Mouse (Mus musculus) CD4-positive helper T cell, adult 2 months (primary cell): ENCODE results near the gene Ace3.
"Not testable (repeated sequence)": the region's sequence is repeated elsewhere in the genome, so short reads cannot be mapped to it uniquely, and the experiment has no call there.

Experiments used
- DNase-seq: peaks from one replicate; pipeline ENCODE4 v3.0.0-alpha.2; 2012; ENCODE audit warnings: low read depth, missing footprints, low spot score

Ace3 gene

DNA sequence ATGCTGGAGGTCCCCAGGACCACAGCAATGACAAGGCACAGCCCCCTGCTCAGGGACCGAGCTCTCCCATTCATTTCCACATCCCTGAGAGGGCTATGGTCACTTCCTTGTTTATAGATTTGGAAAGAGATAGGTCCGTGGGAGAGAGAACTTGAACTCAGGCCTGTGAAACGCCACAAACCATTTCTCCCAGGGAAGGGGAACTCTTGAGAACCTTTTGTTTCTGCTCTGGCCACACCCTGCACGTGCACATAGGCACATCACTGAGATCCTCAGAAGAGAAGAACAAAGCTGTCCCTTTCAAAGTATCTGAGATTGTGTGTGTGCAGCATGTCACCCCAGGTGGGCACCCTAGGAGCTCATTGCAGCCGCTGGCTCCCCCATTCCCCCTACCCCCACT, 15.8 kb upstream of the Ace3 start:
- no peak for DNase-seq

DNA sequence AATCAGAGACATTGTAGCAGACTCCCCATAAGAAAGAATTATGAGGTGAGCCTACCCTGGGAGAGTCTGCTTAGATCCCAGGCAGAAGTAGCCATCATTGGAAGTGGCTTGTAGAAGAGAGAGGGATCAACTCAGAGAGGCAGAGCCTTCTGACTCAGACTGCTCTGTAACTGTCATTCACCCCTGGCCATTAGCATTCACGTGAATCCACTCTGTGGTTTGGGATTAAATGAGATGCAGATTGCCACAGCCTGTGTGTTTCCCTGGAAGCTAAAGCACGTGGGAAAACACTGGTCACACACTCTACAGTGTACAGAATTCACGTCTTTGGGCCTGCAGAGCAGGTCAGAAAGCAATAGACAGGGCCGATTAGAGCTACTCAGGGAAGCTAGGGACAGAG, 10.0 kb upstream of the Ace3 start:
- no peak for DNase-seq

DNA sequence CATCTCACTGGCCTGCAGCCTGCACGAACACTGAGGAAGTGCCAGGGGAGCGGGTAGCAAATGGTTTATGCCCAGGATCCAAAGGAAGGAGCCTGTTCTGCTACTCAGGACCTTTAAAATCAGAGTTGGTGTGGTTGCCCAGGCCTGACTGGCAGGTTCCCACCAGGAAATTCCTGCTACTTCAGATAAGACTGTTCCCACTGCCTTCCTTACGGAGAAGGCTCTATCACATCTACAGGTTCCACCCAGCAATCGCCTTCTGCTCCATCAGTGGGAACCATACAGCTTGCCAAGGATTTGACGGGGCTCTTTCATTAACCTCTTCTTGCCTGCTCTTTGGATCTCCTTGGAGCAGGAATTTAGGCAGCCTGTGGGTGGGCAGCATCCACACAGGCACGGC, 7.0 kb upstream of the Ace3 start:
- DNase-seq = no peak

GRCm38 (mm10) chr11:105989446-105989845, 5.0 kb upstream of the Ace3 start:
- no peak for DNase-seq

- DNase-seq = no peak
These were observed 4.2 kb upstream of the Ace3 start for GRCm38 (mm10) chr11:105990231-105990630.

GRCm38 (mm10) chr11:106000062-106000461, 5.6 kb downstream of the Ace3 start:
- no peak for DNase-seq

GRCm38 (mm10) chr11:106001718-106002117, 7.2 kb downstream of the Ace3 start:
- DNase-seq = peak; percentile 63

DNA sequence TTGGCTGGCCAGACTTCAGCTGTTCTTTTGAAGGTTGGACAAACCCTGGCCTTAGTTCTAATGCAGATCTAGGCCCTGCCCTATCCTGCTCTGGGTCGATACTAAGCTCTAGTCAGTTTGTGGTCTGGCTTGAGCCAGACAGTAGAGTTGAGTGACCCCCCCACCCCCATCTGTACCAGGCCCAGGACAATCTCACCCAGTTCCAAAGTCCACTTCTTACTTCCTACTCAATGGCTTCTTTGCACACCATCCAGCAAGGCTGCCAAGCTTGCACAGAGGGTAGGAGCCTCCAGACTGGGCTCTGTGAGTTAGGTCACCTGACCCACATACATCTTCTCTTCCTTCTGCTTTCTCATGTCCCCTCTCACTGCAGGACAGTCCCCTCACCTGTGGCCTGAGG, 10.1 kb downstream of the Ace3 start:
- DNase-seq = no peak

GRCm38 (mm10) chr11:106005970-106006369, 11.5 kb downstream of the Ace3 start:
- no peak for DNase-seq

DNA sequence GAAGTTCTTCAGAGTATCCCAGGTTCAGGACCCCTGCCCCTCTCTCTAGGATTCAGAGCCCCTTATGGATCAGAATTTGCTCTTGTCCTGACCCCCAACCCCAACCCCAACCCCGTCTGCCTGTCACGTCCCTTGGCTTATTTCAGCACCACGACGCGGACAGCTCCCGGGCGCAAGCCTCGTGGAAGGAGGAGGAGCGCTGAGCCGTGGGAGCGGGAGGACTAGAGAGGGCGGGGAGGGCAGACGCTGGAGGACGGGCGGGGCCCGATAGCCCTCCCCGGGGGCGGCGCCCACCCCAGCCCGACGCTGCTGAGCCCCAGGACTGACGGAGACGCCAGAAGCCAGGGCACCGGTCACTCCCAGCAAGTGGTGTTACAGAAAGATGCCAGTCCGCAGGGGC, 13.3 kb downstream of the Ace3 start, which contains the start of gene Kcnh6:
Gene Kcnh6, plus strand, starts transcription at position 304 of the 400 bp plus-strand sequence.
- peak; percentile 73 for DNase-seq

- DNase-seq = no peak
These were observed 18.2 kb downstream of the Ace3 start for GRCm38 (mm10) chr11:106012711-106013110.

- DNase-seq = no peak
These were observed 19.2 kb downstream of the Ace3 start for GRCm38 (mm10) chr11:106013556-106014225.

GRCm38 (mm10) chr11:106016440-106016839, 22.0 kb downstream of the Ace3 start:
- DNase-seq = no peak

DNA sequence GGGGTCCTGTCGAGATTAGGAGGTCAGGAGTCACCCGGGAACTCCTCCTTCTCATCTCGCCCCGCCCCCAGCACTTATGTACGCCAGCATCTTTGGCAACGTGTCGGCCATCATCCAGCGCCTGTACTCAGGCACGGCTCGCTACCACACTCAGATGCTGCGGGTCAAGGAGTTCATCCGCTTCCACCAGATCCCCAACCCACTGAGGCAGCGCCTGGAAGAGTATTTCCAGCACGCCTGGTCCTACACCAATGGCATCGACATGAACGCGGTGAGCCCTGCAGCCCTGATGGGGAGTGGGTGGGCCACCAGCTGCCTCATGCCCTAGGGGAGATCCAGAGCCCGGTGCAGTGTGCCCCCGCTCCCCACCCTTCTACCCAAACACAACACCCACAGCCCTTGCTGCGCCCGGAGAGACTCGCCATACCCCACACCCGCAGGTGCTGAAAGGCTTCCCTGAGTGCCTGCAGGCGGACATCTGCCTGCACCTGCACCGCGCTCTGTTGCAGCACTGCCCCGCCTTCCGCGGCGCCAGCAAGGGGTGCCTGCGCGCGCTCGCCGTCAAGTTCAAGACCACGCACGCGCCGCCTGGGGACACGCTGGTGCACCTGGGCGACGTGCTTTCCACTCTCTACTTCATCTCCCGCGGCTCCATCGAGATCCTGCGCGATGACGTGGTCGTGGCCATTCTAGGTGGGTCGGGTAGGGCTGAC, 25.7 kb downstream of the Ace3 start:
- peak; percentile 39 for DNase-seq

- no peak for DNase-seq
These were observed 31.3 kb downstream of the Ace3 start for GRCm38 (mm10) chr11:106025774-106026173.

GRCm38 (mm10) chr11:106026465-106027151, 32.1 kb downstream of the Ace3 start:
- DNase-seq = peak; percentile 84

- no peak for DNase-seq
These were observed 33.1 kb downstream of the Ace3 start for GRCm38 (mm10) chr11:106027607-106028006.

DNA sequence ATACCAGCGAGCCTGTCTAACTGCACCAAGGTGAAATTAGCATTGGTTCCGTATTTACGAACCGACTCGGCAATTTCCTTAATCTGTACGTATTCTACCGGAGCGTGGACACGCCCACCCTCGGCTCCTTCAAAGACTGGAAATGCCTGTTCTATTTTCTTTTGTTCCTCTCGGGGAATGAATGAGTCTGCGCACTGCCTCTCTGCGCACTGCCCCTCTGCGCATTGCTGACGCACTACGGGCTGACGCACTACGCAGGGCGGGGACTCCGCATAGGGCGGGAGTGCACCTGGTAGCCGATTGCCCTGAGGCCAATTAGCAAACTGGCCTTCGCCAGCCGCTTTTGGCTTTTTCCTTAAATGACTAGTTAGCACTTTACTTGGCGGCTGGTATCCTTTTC, 37.6 kb downstream of the Ace3 start:
- DNase-seq = not testable (repeated sequence)

GRCm38 (mm10) chr11:106033491-106033919, 39.0 kb downstream of the Ace3 start:
- peak; percentile 92 for DNase-seq

DNA sequence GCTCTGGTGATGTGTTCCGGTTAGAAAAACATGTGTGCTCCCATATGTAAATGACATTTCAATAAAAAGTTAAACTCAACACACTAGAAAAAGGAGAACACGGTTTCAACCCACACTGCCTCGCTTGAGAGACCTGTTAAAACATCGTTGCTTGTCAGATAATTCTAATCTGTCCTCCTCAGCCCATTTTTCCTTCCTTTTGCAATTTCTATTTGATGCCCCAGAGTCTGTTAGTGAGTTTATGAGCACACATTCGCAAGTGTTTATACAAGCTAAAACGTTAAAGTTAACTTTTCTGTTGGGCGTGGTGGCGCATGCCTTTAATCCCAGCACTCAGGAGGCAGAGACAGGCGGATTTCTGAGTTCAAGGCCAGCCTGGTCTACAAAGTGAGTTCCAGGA, 40.5 kb downstream of the Ace3 start:
- no peak for DNase-seq

DNA sequence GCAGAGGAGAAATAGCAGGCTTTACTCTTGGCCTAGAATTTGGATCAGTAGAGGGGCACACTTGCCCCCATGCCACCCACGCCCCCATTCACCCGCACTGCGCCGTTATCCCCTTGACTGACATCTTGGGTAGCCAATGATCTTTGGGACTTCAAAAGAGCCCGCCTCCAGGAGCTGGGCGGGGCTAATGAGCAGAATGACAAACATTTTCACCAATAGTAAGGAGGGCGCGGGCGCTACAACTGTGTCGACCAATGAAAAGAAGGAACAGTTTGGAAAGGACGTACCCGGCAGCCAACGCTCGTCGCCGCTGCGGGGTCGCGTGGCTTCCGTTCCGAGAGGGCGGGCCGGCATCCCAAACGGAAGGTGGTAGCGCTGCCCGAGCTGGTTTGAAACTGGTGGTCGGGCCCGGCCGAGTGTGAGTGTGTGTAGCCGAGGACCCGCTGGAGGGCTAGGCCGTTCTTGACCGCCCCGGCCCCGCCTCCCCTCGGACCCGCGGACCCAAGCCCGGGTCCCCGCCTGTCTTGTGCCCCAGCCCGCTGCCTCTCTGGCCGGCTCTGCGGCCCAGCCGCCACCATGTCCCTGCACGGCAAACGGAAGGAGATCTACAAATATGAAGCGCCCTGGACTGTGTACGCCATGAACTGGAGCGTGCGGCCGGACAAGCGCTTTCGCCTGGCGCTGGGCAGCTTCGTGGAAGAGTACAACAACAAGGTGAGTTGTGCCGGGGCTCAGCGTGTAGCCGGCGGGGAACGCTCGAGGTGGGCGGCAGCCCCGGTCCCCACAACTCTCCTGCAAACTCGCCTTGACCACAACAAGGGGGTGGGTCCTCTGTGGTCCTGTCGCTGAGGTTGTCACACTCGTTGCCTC, 42.3 kb downstream of the Ace3 start, which contains the start of gene Dcaf7:
Gene Dcaf7, plus strand, starts transcription at position 325 of the 870 bp plus-strand sequence.
- peak; percentile 97 for DNase-seq

DNA sequence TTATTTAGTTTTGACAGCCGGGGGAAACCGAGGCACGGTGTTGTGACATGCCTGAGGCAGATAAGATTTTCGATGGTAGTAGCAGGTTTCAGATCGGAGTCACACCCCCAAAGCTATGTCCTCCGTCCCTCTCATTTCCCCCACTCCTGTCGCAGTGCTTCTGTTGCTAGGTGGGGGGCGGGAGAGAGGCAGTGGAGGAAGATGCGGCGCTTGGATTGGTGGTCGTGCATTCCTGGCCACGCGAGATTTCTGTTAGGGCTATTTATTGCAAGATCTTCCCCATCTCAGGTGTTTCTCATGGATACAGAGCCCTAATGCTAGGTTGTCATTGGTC, 42.9 kb downstream of the Ace3 start:
- peak; percentile 34 for DNase-seq
